Mouse (Mus musculus): ENCODE measurements at regions not wholly inside any gene's neighbourhood (a gene's known extent, or its start where the extent isn't known, plus 50 kb on each side); places are given as distances from the start of the nearest gene placed in this dataset.

GRCm38 (mm10) chr6:50972268-50972667, 318.0 kb upstream of the Npvf start:
- no peak for TF ChIP-seq CTCF (IDR thresholded peaks at IDR 0.05; ENCODE audit: insufficient read depth, low read depth, low read length)
- TF ChIP-seq POLR2A (IDR thresholded peaks at IDR 0.05; ENCODE audit: insufficient read depth, low read depth, low read length) = no peak
